Mouse (Mus musculus) liver, embryonic 14.5 days (tissue): ENCODE measurements around the gene Pilrb2. TPM values are rescaled to one million over a fixed set of nuclear protein-coding genes. Genes with fewer than 3 reads are reported as not detected.
"Not testable (repeated sequence)": the region's sequence is repeated elsewhere in the genome, so short reads cannot be mapped to it uniquely, and the experiment has no call there.

Source experiments
- ATAC-seq: fragments of 200-750 bp; cut with Nextera tagmentation; 2 replicates; pipeline ENCODE4 v1.8.0; 2017; ENCODE audit warnings: moderate number of reproducible peaks, mild to moderate bottlenecking, moderate library complexity; ENCODE audit not compliant: insufficient read depth
- DNase-seq, 3 experiments: peaks; one replicate each; pipeline ENCODE4 v3.0.0-alpha.2; 2012 to 2013; ENCODE audit warnings: low read depth in 3 of 3, low spot score in 3 of 3
- H3K27ac ChIP-seq: fragments of 300-500 bp; sonication (generic); 2 replicates; pipeline ENCODE4 v1.5.1; 2014; ENCODE audit warnings: moderate library complexity, mild to moderate bottlenecking, control low read depth, inconsistent platforms
- H3K27me3 ChIP-seq: fragments of 300-500 bp; sonication (generic); 2 replicates; pipeline ENCODE4 v1.6.1; 2014; ENCODE audit warnings: mild to moderate bottlenecking, low read length, moderate library complexity; ENCODE audit not compliant: control insufficient read depth, insufficient read depth
- H3K36me3 ChIP-seq: fragments of 300-500 bp; sonication (generic); replicated peaks from 2 replicates; pipeline ENCODE4 v1.6.1; 2014; ENCODE audit warnings: low read depth; ENCODE audit not compliant: control insufficient read depth, insufficient read depth
- H3K4me1 ChIP-seq, 2 experiments: fragments of 200-500 bp in 1 of 2; fragments of 300-500 bp in 1 of 2; sonication (generic) in 1 of 2; replicated peaks; 2 replicates each; pipeline ENCODE4 v1.6.1; 2012 to 2014; ENCODE audit warnings: antibody characterized with exemption in 1 of 2, inconsistent platforms in 1 of 2, low read length in 1 of 2; ENCODE audit not compliant: control insufficient read depth in 2 of 2, insufficient read depth in 2 of 2
- H3K4me2 ChIP-seq: fragments of 300-500 bp; sonication (generic); 2 replicates; pipeline ENCODE4 v1.6.1; 2014; ENCODE audit warnings: low read depth, mild to moderate bottlenecking, control low read depth, moderate library complexity
- H3K4me3 ChIP-seq, 2 experiments: fragments of 200-500 bp in 1 of 2; fragments of 300-500 bp in 1 of 2; sonication (generic) in 1 of 2; 2 replicates each; pipeline ENCODE4 v1.5.1; 2012 to 2014; ENCODE audit warnings: low read depth in 2 of 2, low read length in 2 of 2, mild to moderate bottlenecking in 2 of 2, control low read depth in 1 of 2, inconsistent platforms in 1 of 2, moderate library complexity in 1 of 2; ENCODE audit not compliant: insufficient read depth in 1 of 2
- H3K9ac ChIP-seq: fragments of 300-500 bp; sonication (generic); replicated peaks from 2 replicates; pipeline ENCODE4 v1.6.1; 2014; ENCODE audit warnings: mild to moderate bottlenecking, control low read depth, moderate library complexity
- H3K9me3 ChIP-seq: fragments of 300-500 bp; sonication (generic); 2 replicates; pipeline ENCODE4 v1.6.1; 2016; ENCODE audit warnings: low read length, mixed read lengths; ENCODE audit not compliant: control insufficient read depth
- CTCF ChIP-seq: IDR thresholded peaks from 2 replicates; pipeline ENCODE4 v1.5.1; 2016; ENCODE audit warnings: antibody characterized with exemption, low read depth, control low read depth
- EP300 ChIP-seq: IDR thresholded peaks from 2 replicates; pipeline ENCODE4 v1.6.1; 2016; ENCODE audit warnings: antibody characterized with exemption, low read depth
- whole genome bisulfite sequencing: fragments of 180-500 bp; shearing (Covaris S2); extraction: QIAGEN DNeasy Blood & Tissue Kit; methylation state at CpG from one replicate; pipeline ENCODE4 v1.1.7; 2014; ENCODE audit not compliant: insufficient replicate concordance; 5-methylcytosine and 5-hydroxymethylcytosine counted together
- polyA plus RNA-seq, 2 experiments: library from polyadenylated mRNA; depleted of rRNA in 1 of 2; stranded (reverse) in 1 of 2; unstranded in 1 of 2; fragments of >200 nt; fragmentation: Nextera tagmentation in 1 of 2; extraction: Ambion mirVana in 1 of 2; gene quantifications; 2 replicates each; pipeline versions ENCODE4 v1.2.1 to v1.2.3; 2012 to 2014

The Pilrb2 gene
- polyA plus RNA-seq, 2 experiments: 2.0 to 3.5 TPM

- Histone ChIP-seq H3K4me2 (no peak overlapping the region), H3K9ac (no peak overlapping the region), H3K9me3 (no peaks in the 10 kb centered on the region), H3K4me1 (no peaks in the 10 kb centered on the region), H3K27me3 (no peaks in the 10 kb centered on the region), H3K4me3 (no peak overlapping the region), H3K27ac (no peak overlapping the region), H3K36me3 (no peaks in the 10 kb centered on the region)
- no peak for TF ChIP-seq CTCF
- TF ChIP-seq EP300: no peak
- WGBS: 44% methylated on average over 2 of the region's 2 CpGs
- no peak for DNase-seq
- ATAC-seq: no peak
Measured at GRCm38 (mm10) chr5:137875054-137875453, 3.4 kb upstream of the Pilrb2 start.

- WGBS: 8% methylated on average over 1 of the region's 1 CpGs
- H3K27me3 ChIP-seq, H3K9ac ChIP-seq: not testable (repeated sequence)
Measured at GRCm38 (mm10) chr5:137872381-137872702, 727 bp upstream of the Pilrb2 start.

GRCm38 (mm10) chr5:137868600-137868999 lies 3.0 kb downstream of the Pilrb2 start:
- WGBS: 44% methylated on average over 2 of the region's 2 CpGs
- H3K36me3 ChIP-seq: not testable (repeated sequence)

More at GRCm38 (mm10) chr5:137872381-137872702, 727 bp upstream of the Pilrb2 start:
- H3K4me2 ChIP-seq, H3K27ac ChIP-seq, H3K4me3 ChIP-seq, DNase-seq, H3K9me3 ChIP-seq, H3K4me1 ChIP-seq, ATAC-seq, H3K36me3 ChIP-seq: not testable (repeated sequence)

GRCm38 (mm10) chr5:137864008-137864407 lies 7.6 kb downstream of the Pilrb2 start:
- H3K9ac ChIP-seq, H3K9me3 ChIP-seq, H3K4me3 ChIP-seq, H3K27me3 ChIP-seq, H3K4me2 ChIP-seq, H3K36me3 ChIP-seq, ATAC-seq, H3K27ac ChIP-seq, H3K4me1 ChIP-seq, DNase-seq: not testable (repeated sequence)
- WGBS: 58% methylated on average over 1 of the region's 1 CpGs

More at GRCm38 (mm10) chr5:137868600-137868999, 3.0 kb downstream of the Pilrb2 start:
- H3K9ac ChIP-seq, H3K4me3 ChIP-seq, H3K4me1 ChIP-seq, H3K27ac ChIP-seq, H3K27me3 ChIP-seq, H3K4me2 ChIP-seq, ATAC-seq, H3K9me3 ChIP-seq, DNase-seq: not testable (repeated sequence)

- not testable (repeated sequence) for H3K4me1 ChIP-seq, H3K9ac ChIP-seq, H3K4me3 ChIP-seq, H3K4me2 ChIP-seq, DNase-seq, H3K9me3 ChIP-seq, ATAC-seq, H3K27ac ChIP-seq, H3K27me3 ChIP-seq, H3K36me3 ChIP-seq
- WGBS: 24% methylated on average over 2 of the region's 2 CpGs
Measured at GRCm38 (mm10) chr5:137857960-137858710, 13.5 kb downstream of the Pilrb2 start, which contains the start of gene Pilrb1. Gene Pilrb1 (minus strand): TSS chr5:137858106.

- not testable (repeated sequence) for DNase-seq, H3K9ac ChIP-seq, H3K4me2 ChIP-seq, H3K9me3 ChIP-seq, H3K27me3 ChIP-seq, H3K4me3 ChIP-seq, ATAC-seq, H3K27ac ChIP-seq, H3K36me3 ChIP-seq, H3K4me1 ChIP-seq
- WGBS: 24% methylated on average over 4 of the region's 5 CpGs
Measured at GRCm38 (mm10) chr5:137856870-137857269, 14.7 kb downstream of the Pilrb2 start.

GRCm38 (mm10) chr5:137854907-137855306 lies 16.7 kb downstream of the Pilrb2 start:
- H3K4me3 ChIP-seq, H3K9ac ChIP-seq, H3K4me2 ChIP-seq, H3K36me3 ChIP-seq, H3K9me3 ChIP-seq, ATAC-seq, H3K4me1 ChIP-seq, DNase-seq, H3K27me3 ChIP-seq, H3K27ac ChIP-seq: not testable (repeated sequence)
- 64% methylated on average over 3 of the region's 3 CpGs for WGBS

GRCm38 (mm10) chr5:137850313-137850712 lies 21.3 kb downstream of the Pilrb2 start:
- not testable (repeated sequence) for H3K9ac ChIP-seq, DNase-seq
- 72% methylated on average over 1 of the region's 1 CpGs for WGBS

More at GRCm38 (mm10) chr5:137850313-137850712, 21.3 kb downstream of the Pilrb2 start:
- H3K4me1 ChIP-seq, ATAC-seq, H3K4me3 ChIP-seq, H3K27me3 ChIP-seq, H3K9me3 ChIP-seq, H3K36me3 ChIP-seq, H3K27ac ChIP-seq, H3K4me2 ChIP-seq: not testable (repeated sequence)
